Mouse (Mus musculus) heart, postnatal 14 days (tissue): ENCODE data around the gene Arid1a. TPM values are rescaled to one million over a fixed set of nuclear protein-coding genes. Genes with fewer than 3 reads are reported as not detected.

ENCODE experiments used
- DNase-seq, 2 experiments: peaks; one replicate each; pipeline ENCODE4 v3.0.0; 2021 to 2022
- intact Hi-C: fragments of 180-260 bp; cut with DNase I; formaldehyde crosslinking; loops from one replicate; pipeline ENCODE4 v1.15.1; 2025
- microRNA-seq, 2 experiments: library from miRNA; unstranded; fragments of <30 nt; microRNA quantifications; one replicate each; pipeline ENCODE4 v1.2.0; 2021 to 2022
- total RNA-seq, 2 experiments: library from RNA; stranded (reverse); gene quantifications; 2 replicates each; pipeline ENCODE4 v1.2.3; 2021

Gene Arid1a
- total RNA-seq, 2 experiments from 2014 or later = 45.2 to 48.8 TPM

- DNase-seq = peak; percentile 21 to 24
These were observed 124.7 kb downstream of the Arid1a start for GRCm38 (mm10) chr4:133631769-133632411.

GRCm38 (mm10) chr4:133631071-133631768 is 125.3 kb downstream of the Arid1a start:
- intact Hi-C loops = no loop called here
- DNase-seq = peak; percentile 14 to 21

More at GRCm38 (mm10) chr4:133631769-133632411, 124.7 kb downstream of the Arid1a start:
- intact Hi-C loops = loop anchor here (2.0 kb wide), 2 partner anchors 19 to 23 kb away; partner anchors contain the start of gene Zdhhc18

GRCm38 (mm10) chr4:133630326-133630920 is 126.1 kb downstream of the Arid1a start:
- DNase-seq = no peak
- intact Hi-C loops = no loop called here

DNA sequence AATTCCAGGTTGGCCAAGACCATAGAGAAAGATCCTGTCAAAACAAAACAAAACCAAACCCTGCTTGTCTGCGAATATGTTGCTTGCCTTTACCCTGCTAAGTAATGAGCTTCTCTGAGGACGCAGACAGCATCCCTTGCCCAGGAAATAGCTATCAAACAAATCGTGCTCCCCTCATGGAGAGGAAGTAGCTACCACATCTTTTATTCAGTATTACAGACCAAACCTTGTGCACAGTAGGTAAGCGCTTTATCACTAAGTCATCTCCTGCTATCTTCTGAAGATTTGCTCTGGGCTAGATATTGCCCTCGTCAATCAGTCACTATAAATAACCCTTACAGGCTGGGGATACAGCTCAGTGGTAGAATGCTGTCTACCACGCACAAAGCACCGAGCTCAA is 127.4 kb downstream of the Arid1a start:
- DNase-seq = no peak
- intact Hi-C loops = no loop called here

Small RNA genes within 50 kb of the gene (microRNA-seq; reads per million reads assigned to microRNA genes)
- gene Mir7227 = 0 reads per million in 2 experiments

Other genes starting within 250 kb of the Arid1a start
- not detected for gene Kdf1, start 237.8 kb downstream of the Arid1a start, total RNA-seq
- gene Nudc, start 210.8 kb downstream of the Arid1a start, total RNA-seq = 10 to 100 TPM; 57.8 to 60.2 TPM
- gene Nr0b2, start 203.4 kb downstream of the Arid1a start, total RNA-seq = 10 to 100 TPM; 20.1 to 23.2 TPM
- gene Gpatch3, start 182.0 kb downstream of the Arid1a start, total RNA-seq = 1 to 10 TPM; 4.2 to 4.9 TPM
- gene Gpn2, start 172.4 kb downstream of the Arid1a start, total RNA-seq = 1 to 10 TPM; 7.7 to 8.6 TPM
- gene Sfn, start 154.6 kb downstream of the Arid1a start, total RNA-seq = 1 to 10 TPM; 1.9 TPM
- gene Zdhhc18, start 106.6 kb downstream of the Arid1a start, total RNA-seq = 10 to 100 TPM; 17.6 to 21.6 TPM
- gene Pigv, start 84.1 kb downstream of the Arid1a start, total RNA-seq = 10 to 100 TPM; 10.4 to 10.7 TPM
- gene Rps6ka1, start 131.0 kb upstream of the Arid1a start, total RNA-seq = 1 to 10 TPM; 7.4 to 9.3 TPM
- 100 to 1,000 TPM; 129 to 151 TPM for gene Hmgn2, start 211.9 kb upstream of the Arid1a start, total RNA-seq
- gene Dhdds, start 244.1 kb upstream of the Arid1a start, total RNA-seq = 10 to 100 TPM; 25.5 to 27.5 TPM